ENCODE assay signal across 20 mouse cellular contexts in genomic region chr9:121195106-121195505, GRCm38 (mm10).
DNase-seq lines count a peak whose midpoint lies in the region; ATAC-seq lines count a peak whose summit lies in the region.
"Had no signal": no experiment of that assay in that cellular context is flagged by ENCODE, and none has a peak within 500 bp of the region (broad histone marks: within the 10 kb centered on the region; RNA-seq: fewer than 3 reads in every experiment).

No protein-coding gene starts in this region.

- no peak overlapping the region for H3K4me3 ChIP-seq in midbrain, embryonic 11.5 days (ENCODE audit: low read depth, low read length)
- H3K4me3 ChIP-seq in midbrain, embryonic 16.5 days (ENCODE audit: low read depth, low read length) = no peak overlapping the region
- H3K4me3 ChIP-seq: embryonic facial prominence, embryonic 13.5 days; embryonic facial prominence, embryonic 15.5 days; erythroblast, embryonic 14.5 days; forebrain, embryonic 10.5 days had no signal

- no peak overlapping the region for H3K9ac ChIP-seq in midbrain, embryonic 11.5 days (ENCODE audit: low read length)
- no peak overlapping the region for H3K9ac ChIP-seq in midbrain, embryonic 16.5 days (ENCODE audit: low read depth, low read length)
- H3K9ac ChIP-seq: embryonic facial prominence, embryonic 13.5 days; embryonic facial prominence, embryonic 15.5 days had no signal

- no peak overlapping the region for H3K27ac ChIP-seq in midbrain, embryonic 11.5 days (ENCODE audit: low read depth, low read length)
- H3K27ac ChIP-seq in midbrain, embryonic 16.5 days (ENCODE audit: low read length) = no peak overlapping the region
- H3K27ac ChIP-seq: embryonic facial prominence, embryonic 13.5 days; embryonic facial prominence, embryonic 15.5 days; forebrain, embryonic 10.5 days had no signal

- H3K27me3 ChIP-seq in midbrain, embryonic 11.5 days (ENCODE audit: control insufficient read depth, insufficient read depth, low read length) = no peaks in the 10 kb centered on the region
- no peaks in the 10 kb centered on the region for H3K27me3 ChIP-seq in midbrain, embryonic 16.5 days (ENCODE audit: control insufficient read depth, insufficient read depth, low read depth, low read length)
- H3K27me3 ChIP-seq: embryonic facial prominence, embryonic 13.5 days; embryonic facial prominence, embryonic 15.5 days had no signal

- no peak for ATAC-seq in midbrain, embryonic 11.5 days (ENCODE audit: low FRiP score)
- no peak for ATAC-seq in midbrain, embryonic 16.5 days
- ATAC-seq: forebrain, embryonic 14.5 days; forebrain, embryonic 16.5 days had no signal

- H3K9me3 ChIP-seq in midbrain, embryonic 11.5 days (ENCODE audit: control insufficient read depth, low read length) = peaks cover 11% of the 10 kb centered on the region; the same call in 1 of the 2 replicates
- H3K9me3 ChIP-seq in midbrain, embryonic 16.5 days (replicated peaks; ENCODE audit: control insufficient read depth, low read length, poor library complexity, severe bottlenecking) = peaks cover 10% of the 10 kb centered on the region; the same call in 1 of the 2 replicates

- DNase-seq in heart, adult 11 months = peak; percentile 60
- DNase-seq in heart, adult 18-20 months = no peak
- peak; percentile 12 for DNase-seq in midbrain, embryonic 11.5 days (ENCODE audit: low spot score, missing footprints)
- DNase-seq: adrenal gland, adult 2 months; adrenal gland, postnatal 10 days; adrenal gland, postnatal 25 days; cerebellum, adult 11 months; cerebellum, adult 18-20 months; cerebellum, adult 8-10 months; cerebellum, adult 9-11 months; cerebellum, postnatal 14 days; cerebellum, postnatal 36 days; embryo, embryonic 11 days had no signal

- peaks cover 2% of the 10 kb centered on the region; the same call in 1 of the 2 replicates for H3K36me3 ChIP-seq in midbrain, embryonic 11.5 days (ENCODE audit: control insufficient read depth, insufficient read depth, low read length)
- H3K36me3 ChIP-seq in midbrain, embryonic 16.5 days (ENCODE audit: control insufficient read depth, insufficient read depth, low read length) = peaks cover 12% of the 10 kb centered on the region

- WGBS in midbrain, embryonic 11.5 days = 94% methylated on average over 4 of the region's 4 CpGs
- WGBS in midbrain, embryonic 16.5 days = 95% methylated on average over 4 of the region's 4 CpGs

- H3K4me2 ChIP-seq in midbrain, embryonic 11.5 days = no peak overlapping the region
- H3K4me2 ChIP-seq in midbrain, embryonic 16.5 days (ENCODE audit: low read length) = no peak overlapping the region
- H3K4me2 ChIP-seq: embryonic facial prominence, embryonic 13.5 days; embryonic facial prominence, embryonic 15.5 days had no signal

- H3K4me1 ChIP-seq in midbrain, embryonic 11.5 days (ENCODE audit: control insufficient read depth, insufficient read depth, low read length) = no peaks in the 10 kb centered on the region
- no peaks in the 10 kb centered on the region for H3K4me1 ChIP-seq in midbrain, embryonic 16.5 days (ENCODE audit: control insufficient read depth, insufficient read depth, low read length)
- H3K4me1 ChIP-seq: embryonic facial prominence, embryonic 13.5 days; embryonic facial prominence, embryonic 15.5 days; forebrain, embryonic 10.5 days had no signal

Comparison
In these comparisons a context has a peak if more than half of its experiments do, and no peak if none do; other contexts are left out.
1. DNase-seq: peak in heart, adult 11 months (single experiment) and midbrain, embryonic 11.5 days (single experiment); none in heart, adult 18-20 months (0 of 2).